Mouse (Mus musculus) kidney, adult 2 months (tissue): ENCODE measurements around the gene Gpr68.

ENCODE experiments used
- CTCF ChIP-seq: fragments of 200-500 bp; conservative IDR thresholded peaks from 2 replicates; pipeline ENCODE4 v1.5.1; 2011; ENCODE audit warnings: low read depth, mild to moderate bottlenecking, control low read depth, low read length, moderate library complexity, mixed read lengths; ENCODE audit not compliant: insufficient read depth, insufficient read length
- POLR2A ChIP-seq: fragments of 200-500 bp; IDR thresholded peaks from one replicate; pipeline ENCODE4 v1.6.1; 2011; ENCODE audit warnings: low read depth, low read length, control low read depth

DNA sequence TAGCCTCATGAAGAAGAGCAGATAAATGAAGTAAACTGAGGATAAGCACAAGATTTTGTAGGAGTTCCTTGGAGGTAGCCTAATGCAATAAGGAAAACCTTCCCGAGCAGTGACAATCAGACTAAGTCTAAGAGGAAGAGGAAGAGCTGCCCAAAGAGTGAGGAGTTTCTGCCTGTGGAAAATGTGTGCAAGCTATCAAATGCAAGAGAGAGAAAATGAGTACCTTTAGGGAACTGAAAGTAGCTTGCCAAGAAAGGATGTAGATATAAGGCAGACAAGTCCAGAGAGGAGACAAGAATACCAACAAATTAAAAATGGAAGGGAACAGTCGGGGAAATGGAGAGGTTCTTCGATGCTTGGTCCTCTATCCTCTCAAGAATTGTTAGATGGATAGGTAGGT lies 22.4 kb downstream of the Gpr68 start:
- TF ChIP-seq CTCF (no peak), POLR2A (no peak)
